Mouse (Mus musculus) embryonic facial prominence, embryonic 13.5 days (tissue): Measurements from ENCODE around the gene Gm10563. TPM values are rescaled to one million over a fixed set of nuclear protein-coding genes. Genes with fewer than 3 reads are reported as not detected.
A peak's percentile ranks its signal among the peaks of the same experiment; 100 is the strongest.
"Not testable (repeated sequence)": the region's sequence is repeated elsewhere in the genome, so short reads cannot be mapped to it uniquely, and the experiment has no call there.

Experiments
- ATAC-seq: fragments of 200-750 bp; cut with Nextera tagmentation; 2 replicates; pipeline ENCODE4 v1.8.0; 2017; ENCODE audit warnings: low read depth; ENCODE audit not compliant: insufficient number of reproducible peaks, insufficient read depth, low FRiP score, low TSS enrichment
- H3K27ac ChIP-seq: fragments of 300-500 bp; sonication (generic); 2 replicates; pipeline ENCODE4 v1.5.1; 2015; ENCODE audit warnings: moderate library complexity, mild to moderate bottlenecking, inconsistent platforms
- H3K27me3 ChIP-seq: fragments of 300-500 bp; sonication (generic); 2 replicates; pipeline ENCODE4 v1.6.1; 2015; ENCODE audit warnings: mild to moderate bottlenecking, inconsistent platforms
- H3K36me3 ChIP-seq: fragments of 300-500 bp; sonication (generic); 2 replicates; pipeline ENCODE4 v1.6.1; 2015; ENCODE audit warnings: mild to moderate bottlenecking, inconsistent platforms
- H3K4me1 ChIP-seq: fragments of 300-500 bp; sonication (generic); 2 replicates; pipeline ENCODE4 v1.6.1; 2015; ENCODE audit warnings: inconsistent platforms
- H3K4me2 ChIP-seq: fragments of 300-500 bp; sonication (generic); 2 replicates; pipeline ENCODE4 v1.6.1; 2015; ENCODE audit warnings: moderate library complexity, mild to moderate bottlenecking, inconsistent platforms
- H3K4me3 ChIP-seq: fragments of 300-500 bp; sonication (generic); 2 replicates; pipeline ENCODE4 v1.5.1; 2015; ENCODE audit warnings: mild to moderate bottlenecking, inconsistent platforms
- H3K9ac ChIP-seq: fragments of 300-500 bp; sonication (generic); 2 replicates; pipeline ENCODE4 v1.6.1; 2015; ENCODE audit warnings: mild to moderate bottlenecking, inconsistent platforms
- H3K9me3 ChIP-seq: fragments of 300-500 bp; sonication (generic); 2 replicates; pipeline ENCODE4 v1.6.1; 2016; ENCODE audit warnings: inconsistent platforms
- WGBS: fragments of 180-500 bp; shearing (Covaris S2); methylation state at CpG from one replicate; pipeline ENCODE4 v1.1.7; 2015; ENCODE audit warnings: mixed read lengths; 5-methylcytosine and 5-hydroxymethylcytosine counted together
- polyA plus RNA-seq: library from polyadenylated mRNA; unstranded; fragments of >200 nt; fragmentation: Nextera tagmentation; extraction: Ambion mirVana; gene quantifications from 2 replicates; pipeline ENCODE4 v1.2.1, GENCODE M21; 2015

The Gm10563 gene
- not detected in 2 replicates for polyA plus RNA-seq

DNA sequence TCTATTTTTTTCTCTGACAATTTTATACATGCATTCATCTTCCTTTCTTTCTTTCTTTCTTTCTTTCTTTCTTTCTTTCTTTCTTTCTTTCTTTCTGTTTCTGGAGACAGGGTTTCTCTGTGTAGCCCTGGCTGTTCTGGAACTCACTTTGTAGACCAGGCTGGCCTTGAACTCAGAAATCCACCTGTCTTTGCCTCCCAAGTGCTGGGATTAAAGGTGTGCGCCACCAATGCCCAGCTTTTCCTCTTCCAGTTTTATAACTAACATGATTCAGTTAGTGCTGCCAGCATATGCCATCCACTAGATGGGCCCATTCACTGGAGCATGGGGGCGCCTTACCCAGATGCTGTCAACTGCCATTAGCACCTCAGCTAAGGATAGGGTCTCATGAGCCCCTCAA is at the start of gene Gm10563:
Gm10563 (minus strand) TSS at position 101 of the 400 bp plus-strand sequence.
- ATAC-seq, H3K4me2 ChIP-seq, H3K4me3 ChIP-seq, H3K27me3 ChIP-seq, H3K9ac ChIP-seq, H3K27ac ChIP-seq, H3K9me3 ChIP-seq, H3K4me1 ChIP-seq: not testable (repeated sequence)
- H3K36me3 ChIP-seq = peaks cover 87% of the 10 kb centered on the region
- WGBS = 94% methylated on average over 2 of the region's 2 CpGs

DNA sequence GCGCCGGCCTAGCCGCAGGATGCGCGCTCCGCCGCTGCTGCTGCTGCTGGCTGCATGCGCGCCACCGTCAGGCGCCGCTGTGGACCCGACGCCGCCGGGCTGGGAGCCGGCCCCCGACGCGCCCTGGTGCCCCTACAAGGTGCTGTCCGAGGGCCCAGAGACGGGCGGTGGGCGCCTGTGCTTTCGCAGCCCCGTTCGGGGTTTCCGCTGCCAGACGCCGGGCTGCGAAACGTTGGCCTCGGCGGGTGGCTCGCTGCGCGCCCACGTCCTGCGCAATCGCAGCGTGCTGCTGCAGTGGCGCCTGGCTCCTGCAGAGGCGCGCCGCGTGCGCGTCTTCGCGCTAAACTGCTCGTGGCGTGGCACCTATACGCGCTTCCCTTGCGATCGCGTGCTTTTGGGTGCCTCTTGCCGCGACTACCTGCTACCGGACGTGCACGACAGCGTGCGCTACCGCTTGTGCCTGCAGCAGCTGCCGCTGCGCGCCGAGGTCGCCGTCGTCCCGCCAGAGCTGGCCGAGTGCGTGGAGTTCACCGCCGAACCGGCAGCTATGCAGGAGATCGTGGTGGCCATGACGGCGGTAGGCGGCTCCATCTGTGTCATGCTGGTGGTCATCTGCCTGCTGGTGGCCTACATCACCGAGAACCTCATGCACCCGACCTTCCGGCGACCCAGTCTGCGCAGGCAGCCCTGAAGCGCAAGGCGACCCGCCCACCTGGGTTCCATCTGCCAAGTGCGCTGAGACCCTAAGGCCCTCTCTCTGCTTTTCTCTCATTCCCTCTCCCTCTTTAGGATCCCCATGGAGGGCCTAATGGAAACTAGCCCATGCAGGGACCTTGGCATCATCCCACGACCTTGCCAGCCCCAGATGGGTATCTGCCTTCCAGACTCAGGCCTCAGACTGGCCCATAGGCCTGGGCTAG is 49.5 kb upstream of the Gm10563 start:
- Histone ChIP-seq H3K9me3 (no peaks in the 10 kb centered on the region), H3K4me3 (peak overlapping the region; percentile 72), H3K4me1 (peaks cover 24% of the 10 kb centered on the region), H3K27me3 (peaks cover 14% of the 10 kb centered on the region; the same call in 1 of the 2 replicates), H3K36me3 (no peaks in the 10 kb centered on the region), H3K9ac (peak overlapping the region; percentile 87), H3K27ac (peak overlapping the region; percentile 82), H3K4me2 (peak overlapping the region; percentile 95)
- 1% methylated on average over 89 of the region's 92 CpGs for WGBS
- peak; percentile 67; the same call in 1 of the 2 replicates for ATAC-seq

DNA sequence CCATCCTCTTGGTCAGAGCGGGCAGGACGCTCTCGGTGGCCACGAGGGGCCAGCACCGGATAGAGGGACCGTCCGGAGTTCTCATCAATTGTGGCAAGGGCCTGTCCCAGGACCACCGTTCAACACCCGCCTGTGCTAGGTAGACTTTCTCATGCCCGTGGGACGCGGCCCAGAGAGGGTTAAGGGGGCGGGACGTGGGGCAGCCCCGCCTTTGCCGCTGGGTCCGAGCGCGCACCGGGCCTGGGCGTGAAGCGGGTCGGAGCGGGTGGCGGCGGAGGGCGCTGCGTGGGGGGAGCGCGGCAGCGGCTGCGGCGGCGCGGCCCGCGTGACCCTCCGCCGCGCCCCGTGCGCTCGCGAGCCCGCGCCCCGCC is 48.9 kb upstream of the Gm10563 start, which contains the start of gene Fndc10:
Fndc10 (plus strand) TSS at position 232 of the 371 bp plus-strand sequence.
- WGBS = 1% methylated on average over 27 of the region's 47 CpGs
- peak within 1 kb of the TSS; percentile 82 for H3K27ac ChIP-seq

DNA sequence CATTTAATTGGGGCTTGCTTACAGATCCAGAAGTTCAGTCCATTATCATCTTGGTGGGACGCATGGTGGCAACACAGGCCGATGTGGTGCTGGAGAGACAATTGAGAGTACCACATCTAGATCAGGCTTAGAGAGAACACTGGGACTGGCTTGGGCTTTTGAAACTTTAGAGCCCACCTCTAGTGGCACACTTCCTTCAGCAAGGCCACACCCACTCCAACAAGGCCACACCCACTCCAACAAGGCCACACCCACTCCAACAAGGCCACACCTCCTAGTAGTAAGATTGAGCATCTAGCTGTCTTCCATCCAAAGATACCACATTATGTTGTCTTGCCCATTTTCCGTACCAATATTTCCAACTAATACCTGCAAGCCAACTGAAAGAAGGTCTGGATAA is 47.2 kb upstream of the Gm10563 start:
- ATAC-seq = no peak
- Histone ChIP-seq H3K36me3 (no peaks in the 10 kb centered on the region), H3K4me2 (no peak overlapping the region), H3K27me3 (peaks cover 14% of the 10 kb centered on the region; the same call in 1 of the 2 replicates), H3K4me1 (peaks cover 24% of the 10 kb centered on the region), H3K27ac (no peak overlapping the region), H3K9me3 (no peaks in the 10 kb centered on the region), H3K4me3 (no peak overlapping the region), H3K9ac (no peak overlapping the region)
- WGBS = 93% methylated on average over 3 of the region's 3 CpGs

More for the DNA sequence above, 48.9 kb upstream of the Gm10563 start, which contains the start of gene Fndc10:
- H3K4me3 ChIP-seq = peak within 1 kb of the TSS; percentile 72
- no peaks in the 10 kb centered on the region for H3K36me3 ChIP-seq
- peak; percentile 79 for ATAC-seq
- peak within 1 kb of the TSS; percentile 95 for H3K4me2 ChIP-seq
- H3K9ac ChIP-seq = peak within 1 kb of the TSS; percentile 87
- peaks cover 24% of the 10 kb centered on the region for H3K4me1 ChIP-seq
- peaks cover 14% of the 10 kb centered on the region; the same call in 1 of the 2 replicates for H3K27me3 ChIP-seq
- H3K9me3 ChIP-seq = no peaks in the 10 kb centered on the region

DNA sequence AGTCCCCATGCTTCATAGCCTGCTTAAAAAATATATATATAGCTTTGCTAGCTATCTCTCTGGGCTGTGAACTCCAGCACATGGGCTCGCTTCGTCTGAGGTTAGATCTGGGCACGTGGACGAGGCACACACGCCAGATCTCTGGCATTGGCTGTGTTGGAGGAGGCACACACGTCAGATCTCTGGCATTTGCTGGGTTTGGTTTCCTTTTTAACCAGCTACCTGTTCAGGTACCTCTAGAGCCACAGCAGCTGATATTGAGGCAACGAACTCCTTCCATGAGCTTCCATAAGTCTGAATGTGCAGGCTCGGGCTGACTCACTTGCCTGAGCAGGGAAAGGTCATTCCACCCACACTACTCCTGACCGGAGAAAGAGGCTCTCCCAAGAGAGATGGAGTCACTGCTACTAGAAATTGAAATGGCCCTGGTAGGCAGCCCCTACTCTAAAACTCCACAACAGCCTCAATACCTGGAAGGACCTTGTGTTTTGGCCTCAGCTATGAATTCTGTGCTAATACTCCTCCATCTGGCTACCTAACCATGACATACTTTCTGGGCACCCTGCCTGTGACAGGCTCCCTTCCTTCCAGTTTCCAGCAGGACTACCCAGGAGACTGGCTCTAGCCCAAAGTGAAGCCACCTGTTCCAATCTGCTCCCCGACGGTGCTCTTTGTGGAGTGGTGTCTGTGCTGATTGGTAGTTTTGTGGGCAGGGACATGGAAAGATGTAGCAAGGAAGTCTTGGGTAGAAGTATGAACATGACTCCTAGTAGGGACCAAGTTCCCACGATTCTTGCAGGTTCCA is 45.6 kb upstream of the Gm10563 start:
- Histone ChIP-seq H3K4me3 (no peak overlapping the region), H3K9me3 (no peaks in the 10 kb centered on the region), H3K36me3 (no peaks in the 10 kb centered on the region), H3K27me3 (peaks cover 11% of the 10 kb centered on the region; the same call in 1 of the 2 replicates), H3K9ac (no peak overlapping the region), H3K4me1 (peaks cover 10% of the 10 kb centered on the region), H3K4me2 (no peak overlapping the region), H3K27ac (no peak overlapping the region)
- no peak for ATAC-seq
- WGBS = 83% methylated on average over 12 of the region's 12 CpGs

DNA sequence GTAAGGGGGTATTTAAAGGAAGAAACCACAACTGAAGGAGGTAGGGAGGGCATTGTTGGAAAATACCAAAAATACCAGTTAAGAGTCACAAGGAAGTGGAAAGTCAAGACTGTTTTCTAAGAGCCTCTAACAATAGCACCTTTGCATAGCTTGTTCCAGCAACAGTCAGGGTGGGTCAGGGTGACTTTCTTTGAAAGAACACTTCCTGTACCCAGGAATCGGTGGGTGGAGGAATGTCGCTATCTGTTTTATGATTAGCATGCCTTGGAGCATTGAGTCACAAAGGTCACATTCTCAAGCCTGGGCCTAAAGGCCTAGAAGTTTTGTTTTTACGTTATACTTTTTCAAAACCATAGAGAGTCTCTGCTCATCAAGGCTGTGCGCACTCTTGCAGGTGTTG is 42.6 kb upstream of the Gm10563 start:
- ATAC-seq, H3K36me3 ChIP-seq, H3K4me1 ChIP-seq, H3K4me2 ChIP-seq, H3K4me3 ChIP-seq, H3K27ac ChIP-seq, H3K9me3 ChIP-seq, H3K9ac ChIP-seq, H3K27me3 ChIP-seq: not testable (repeated sequence)
- WGBS = 82% methylated on average over 4 of the region's 4 CpGs

DNA sequence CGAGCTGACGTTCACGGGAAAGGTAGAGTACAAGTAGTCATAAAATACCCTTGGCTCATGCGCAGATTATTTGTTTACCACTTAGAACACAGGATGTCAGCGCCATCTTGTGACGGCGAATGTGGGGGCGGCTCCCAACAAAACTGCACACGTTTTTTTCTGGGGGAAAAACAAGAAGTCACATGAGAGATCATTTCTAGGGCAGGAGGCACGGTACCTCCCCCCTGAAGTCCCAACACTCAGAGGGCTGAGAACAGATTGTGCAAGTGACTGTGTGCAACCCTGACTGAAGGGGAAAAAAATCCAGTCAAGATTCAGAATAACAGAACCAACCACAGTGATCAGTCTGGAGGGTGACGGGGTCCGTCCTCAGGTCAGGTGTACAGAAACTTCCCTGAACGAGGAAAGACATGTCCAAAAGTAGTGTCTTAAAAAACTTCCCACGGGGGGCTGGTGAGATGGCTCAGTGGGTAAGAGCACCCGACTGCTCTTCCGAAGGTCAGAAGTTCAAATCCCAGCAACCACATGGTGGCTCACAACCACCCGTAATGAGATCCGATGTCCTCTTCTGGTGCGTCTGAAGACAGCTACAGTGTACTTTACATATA is 38.6 kb upstream of the Gm10563 start:
- H3K4me2 ChIP-seq, H3K27ac ChIP-seq, H3K36me3 ChIP-seq, H3K4me1 ChIP-seq, H3K27me3 ChIP-seq, H3K9me3 ChIP-seq, H3K4me3 ChIP-seq, H3K9ac ChIP-seq, ATAC-seq: not testable (repeated sequence)
- WGBS = 88% methylated on average over 16 of the region's 19 CpGs

DNA sequence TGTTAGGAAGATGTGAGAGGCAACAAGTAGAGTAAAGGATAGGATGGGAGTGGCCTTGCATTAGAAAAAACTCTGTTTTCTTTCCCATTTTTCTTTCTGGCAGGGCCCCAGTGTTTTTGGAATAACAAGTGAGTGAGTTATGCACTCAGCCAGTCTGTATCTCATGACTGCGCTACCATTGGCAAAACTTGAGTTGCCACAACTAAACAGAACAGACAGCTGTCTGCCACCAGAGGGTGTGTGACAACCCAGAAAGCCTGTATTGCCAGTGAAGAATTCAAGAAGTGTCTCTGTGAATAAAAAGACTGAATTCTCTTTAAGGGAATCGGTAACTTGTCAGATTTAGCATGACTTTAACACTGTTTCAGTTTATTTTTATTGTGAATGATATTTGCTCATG is 30.8 kb upstream of the Gm10563 start:
- Histone ChIP-seq H3K36me3 (no peaks in the 10 kb centered on the region), H3K4me3 (no peak overlapping the region), H3K9me3 (no peaks in the 10 kb centered on the region), H3K4me2 (no peak overlapping the region), H3K9ac (no peak overlapping the region), H3K27me3 (no peaks in the 10 kb centered on the region), H3K27ac (no peak overlapping the region), H3K4me1 (no peaks in the 10 kb centered on the region)
- 77% methylated on average over 2 of the region's 2 CpGs for WGBS
- ATAC-seq = no peak

DNA sequence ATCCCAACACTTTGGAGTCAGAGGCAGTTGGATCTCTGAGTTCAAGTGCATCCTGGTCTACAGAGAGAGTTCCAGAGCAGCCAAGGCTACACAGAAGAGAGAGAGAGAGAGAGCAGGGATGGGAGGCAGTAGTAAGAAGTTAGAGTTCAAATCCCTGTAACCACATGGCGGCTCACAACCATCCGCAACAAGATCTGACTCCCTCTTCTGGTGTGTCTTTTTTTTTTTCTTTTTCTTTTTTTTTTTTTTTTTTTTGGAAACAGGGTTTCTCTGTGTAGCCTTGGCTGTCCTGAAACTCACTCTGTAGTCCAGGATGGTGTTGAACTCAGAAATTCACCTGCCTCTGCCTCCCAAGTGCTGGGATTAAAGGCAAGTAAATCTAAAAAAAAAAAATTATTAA is 26.9 kb upstream of the Gm10563 start:
- Histone ChIP-seq H3K27ac (no peak overlapping the region), H3K36me3 (no peaks in the 10 kb centered on the region), H3K9ac (no peak overlapping the region), H3K4me3 (no peak overlapping the region), H3K9me3 (no peaks in the 10 kb centered on the region), H3K4me1 (peaks cover 7% of the 10 kb centered on the region), H3K4me2 (no peak overlapping the region), H3K27me3 (no peaks in the 10 kb centered on the region)
- ATAC-seq = no peak
- WGBS = 48% methylated on average over 2 of the region's 2 CpGs

DNA sequence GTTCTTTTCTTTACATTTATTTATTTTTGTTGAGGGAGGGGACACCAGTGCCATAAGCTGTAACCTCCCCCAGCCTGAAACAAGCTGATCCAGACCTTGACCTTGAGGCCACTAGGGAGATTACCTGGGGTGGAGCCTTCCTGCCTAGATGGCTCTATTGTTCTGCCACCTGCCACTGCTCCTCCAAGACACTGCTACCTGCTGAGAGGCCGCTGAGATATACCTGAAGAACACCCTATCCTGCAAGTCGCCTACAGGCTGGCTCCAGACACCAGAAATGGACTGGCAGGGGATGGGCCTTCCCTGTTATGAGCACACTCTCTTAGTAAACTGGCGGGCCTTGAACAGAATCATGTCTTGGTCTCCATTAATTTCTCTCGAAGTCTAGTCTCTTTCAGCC is 25.0 kb upstream of the Gm10563 start:
- not testable (repeated sequence) for H3K9ac ChIP-seq, H3K4me3 ChIP-seq, H3K27me3 ChIP-seq, ATAC-seq, H3K9me3 ChIP-seq, H3K4me1 ChIP-seq, H3K27ac ChIP-seq
- WGBS = 60% methylated on average over 4 of the region's 4 CpGs
- peaks cover 13% of the 10 kb centered on the region for H3K36me3 ChIP-seq
- H3K4me2 ChIP-seq = peak overlapping the region; percentile 86

DNA sequence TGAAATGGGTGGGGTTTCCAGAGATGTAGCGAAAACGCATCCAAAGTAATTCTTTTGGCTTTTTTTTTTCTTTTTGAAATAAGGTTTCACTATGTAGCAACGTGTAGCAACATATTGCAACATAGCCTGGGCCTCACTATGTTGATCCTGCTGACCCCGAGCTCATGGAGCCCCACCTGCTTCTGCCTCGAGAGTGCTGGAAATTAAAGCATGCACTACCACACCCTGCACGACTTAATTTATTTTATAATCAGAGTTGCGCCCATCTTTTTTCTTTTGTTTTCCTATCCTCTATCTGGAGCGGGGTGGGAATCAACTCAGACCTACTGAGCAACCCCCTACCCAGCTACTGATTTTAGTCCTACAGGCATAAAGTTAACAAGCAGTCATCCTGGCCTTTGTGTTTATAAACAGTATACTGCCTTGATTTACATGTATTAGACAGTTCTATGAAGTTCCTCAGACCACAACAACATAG is 24.4 kb upstream of the Gm10563 start:
- ATAC-seq = no peak
- Histone ChIP-seq H3K9ac (no peak overlapping the region; the same call in 1 of the 2 replicates), H3K27me3 (no peaks in the 10 kb centered on the region), H3K4me1 (peaks cover 7% of the 10 kb centered on the region), H3K4me3 (peak overlapping the region; percentile 91), H3K9me3 (no peaks in the 10 kb centered on the region), H3K27ac (no peak overlapping the region; the same call in 1 of the 2 replicates), H3K36me3 (peaks cover 17% of the 10 kb centered on the region), H3K4me2 (peak overlapping the region; percentile 86)
- WGBS = 1% methylated on average over 8 of the region's 8 CpGs
